Mouse (Mus musculus) spleen, postnatal 4 days (tissue): ENCODE results near the gene Cops7a.

Experiments used
- DNase-seq, 2 experiments: peaks; one replicate each; pipeline ENCODE4 v3.0.0; 2022; ENCODE audit warnings: low spot score in 2 of 2

Gene Cops7a

GRCm38 (mm10) chr6:124965088-124965719, at the start of gene Cops7a:
Cops7a (minus strand) TSS chr6:124965538.
- DNase-seq, result peak; percentile 96 to 98

DNA sequence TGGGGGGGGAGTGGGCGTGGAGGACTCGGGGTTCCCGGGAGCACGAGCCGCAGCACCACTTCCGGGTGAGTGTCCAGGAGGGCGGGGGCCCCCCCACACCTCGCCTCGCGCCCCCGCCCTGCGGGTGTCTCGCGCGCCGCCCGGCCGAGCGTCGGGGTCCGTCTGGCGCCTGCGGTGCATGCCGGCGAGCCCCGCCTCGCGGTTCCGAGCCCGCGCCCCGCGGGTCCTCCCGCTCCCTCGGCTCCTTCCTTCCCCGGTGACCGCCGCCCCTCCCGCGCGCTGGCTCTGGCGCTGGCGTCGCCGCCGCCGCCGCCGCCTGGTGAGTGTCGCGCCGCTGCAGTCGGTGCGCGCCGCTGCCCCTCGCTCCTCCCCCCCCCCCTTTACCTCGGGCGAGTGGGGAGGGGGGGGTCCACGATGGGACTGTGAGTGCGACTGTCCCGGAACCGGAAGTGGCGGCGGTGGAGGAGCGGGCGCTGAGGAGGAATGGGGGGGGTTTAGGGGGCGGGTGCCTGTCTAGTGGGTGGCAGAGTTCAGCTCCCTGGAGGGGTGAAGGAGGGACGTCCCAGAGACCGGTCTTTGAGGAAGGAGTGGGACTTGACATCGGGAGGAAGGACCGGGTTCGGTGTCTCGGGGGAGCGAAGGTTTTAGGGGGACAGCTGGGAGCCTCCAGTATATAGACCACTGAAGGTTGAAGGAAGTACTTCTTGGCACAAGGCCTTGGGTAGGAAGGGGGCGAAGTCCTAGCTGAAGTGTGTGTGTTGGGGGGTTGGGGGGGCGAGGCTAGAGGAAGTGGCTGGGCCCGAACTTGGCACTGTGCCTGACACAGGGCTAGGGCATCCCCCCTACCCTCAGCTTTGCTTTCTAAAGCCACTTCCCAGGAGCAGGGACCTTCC, 44.1 kb upstream of the Cops7a start:
- peak; percentile 73 to 86 for DNase-seq

DNA sequence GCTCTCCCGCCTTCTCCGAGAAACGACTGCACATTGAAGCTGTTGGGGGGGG, 43.6 kb upstream of the Cops7a start, which contains the start of gene Zfp384:
Gene Zfp384 (plus strand): TSS at position 17 of the 52 bp plus-strand sequence.
- DNase-seq, result no peak

DNA sequence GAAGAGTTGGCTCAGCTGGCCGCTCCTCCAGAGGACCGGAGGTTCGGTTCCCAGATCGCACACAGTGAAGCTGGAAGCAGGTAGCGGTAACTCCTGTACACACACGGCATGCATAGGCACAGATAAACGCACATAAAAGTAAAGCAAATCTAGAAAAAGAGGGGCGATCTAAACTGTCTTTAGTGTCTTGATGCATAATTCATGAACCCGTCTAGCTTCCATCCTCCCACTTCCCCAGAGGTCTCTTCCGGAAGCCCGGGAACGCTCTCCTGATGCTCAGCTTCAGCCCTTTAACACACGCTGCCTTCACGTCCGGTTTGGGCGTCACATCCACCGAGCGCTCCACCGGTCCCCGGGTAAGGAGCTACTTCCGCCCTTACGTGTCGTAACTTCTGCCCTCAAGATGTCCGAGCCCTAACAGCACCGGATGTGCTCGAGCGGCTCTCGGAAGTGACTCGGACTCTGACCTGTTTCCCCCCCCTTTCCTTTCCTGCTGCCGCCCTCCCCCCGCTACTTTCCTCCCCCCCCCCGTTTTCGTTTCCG, 43.3 kb upstream of the Cops7a start:
- peak; percentile 92 to 94 for DNase-seq

DNA sequence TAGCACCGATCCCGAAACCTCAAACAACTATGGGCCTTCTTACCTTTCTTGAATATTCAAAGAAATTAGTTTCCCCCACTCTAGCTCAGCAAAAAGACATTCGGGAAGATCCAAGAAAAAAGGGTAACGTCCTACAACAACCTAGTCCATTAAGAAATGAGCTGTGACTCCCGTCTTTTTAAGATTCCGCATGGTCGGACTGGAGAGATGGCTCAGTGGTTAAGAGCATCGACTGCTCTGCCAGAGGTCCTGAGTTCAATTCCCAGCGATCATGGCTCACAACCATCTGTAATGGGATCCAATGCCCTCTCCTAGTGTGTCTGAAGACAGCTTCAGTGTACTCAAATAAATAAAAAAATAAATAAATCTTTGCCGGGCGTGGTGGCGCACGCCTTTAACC, 42.7 kb upstream of the Cops7a start:
- no peak for DNase-seq

GRCm38 (mm10) chr6:125005086-125005485, 39.7 kb upstream of the Cops7a start:
- no peak for DNase-seq

DNA sequence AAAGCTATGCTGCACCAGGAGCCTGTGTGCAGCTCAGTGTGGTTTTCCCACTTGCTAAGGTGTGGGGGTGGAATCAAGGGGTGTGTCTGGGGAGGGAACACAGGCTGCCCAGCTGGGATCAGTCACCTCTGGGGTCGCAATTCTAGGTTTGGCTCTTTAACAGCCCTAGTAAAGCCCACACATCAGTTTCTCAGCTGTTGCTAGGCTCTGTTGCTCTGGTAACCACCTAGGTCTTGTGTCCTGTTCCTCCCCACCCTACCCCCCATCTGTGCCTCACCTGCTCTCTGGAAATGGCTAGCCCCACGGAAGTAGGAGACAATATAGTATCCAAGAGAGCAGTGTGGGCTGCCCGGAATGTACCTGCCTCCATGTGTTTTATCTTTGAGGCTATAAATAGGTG, 38.4 kb upstream of the Cops7a start:
- DNase-seq, result no peak

DNA sequence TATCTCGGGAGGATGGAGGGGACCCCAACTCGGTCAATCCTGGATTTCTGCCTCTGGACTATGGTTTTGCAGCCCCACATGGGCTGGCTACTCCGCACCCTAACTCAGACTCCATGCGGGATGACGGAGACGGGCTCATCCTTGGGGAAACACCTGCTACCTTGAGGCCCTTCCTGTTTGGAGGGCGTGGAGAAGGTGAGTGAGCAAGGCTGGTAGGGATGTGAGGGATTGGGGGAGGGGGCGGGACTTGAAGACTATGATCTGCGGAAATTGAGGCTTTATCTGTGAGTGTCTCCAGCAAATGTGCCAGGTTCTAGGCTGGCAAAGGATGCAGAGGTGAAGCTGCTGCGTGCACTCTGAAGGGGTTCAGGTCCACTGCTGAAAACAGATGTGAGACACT, 34.2 kb upstream of the Cops7a start:
- DNase-seq, result no peak

DNA sequence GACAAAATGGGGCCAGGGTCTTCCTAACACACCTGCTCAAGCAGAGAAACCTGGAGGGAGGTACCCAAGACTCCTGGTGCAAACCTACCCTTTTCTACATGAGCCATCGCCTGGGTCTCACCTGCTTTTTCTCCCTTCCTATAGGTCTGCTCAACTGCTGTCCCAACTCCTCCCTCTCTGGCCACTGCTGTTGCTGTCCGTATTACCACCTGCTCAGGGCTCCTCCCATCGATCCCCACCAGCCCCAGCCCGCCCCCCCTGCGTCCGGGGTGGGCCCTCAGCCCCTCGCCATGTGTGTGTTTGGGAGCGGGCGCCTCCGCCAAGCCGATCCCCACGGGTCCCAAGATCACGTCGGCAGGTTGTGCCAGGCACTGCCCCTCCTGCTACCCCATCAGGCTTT, 33.8 kb upstream of the Cops7a start:
- no peak for DNase-seq

DNA sequence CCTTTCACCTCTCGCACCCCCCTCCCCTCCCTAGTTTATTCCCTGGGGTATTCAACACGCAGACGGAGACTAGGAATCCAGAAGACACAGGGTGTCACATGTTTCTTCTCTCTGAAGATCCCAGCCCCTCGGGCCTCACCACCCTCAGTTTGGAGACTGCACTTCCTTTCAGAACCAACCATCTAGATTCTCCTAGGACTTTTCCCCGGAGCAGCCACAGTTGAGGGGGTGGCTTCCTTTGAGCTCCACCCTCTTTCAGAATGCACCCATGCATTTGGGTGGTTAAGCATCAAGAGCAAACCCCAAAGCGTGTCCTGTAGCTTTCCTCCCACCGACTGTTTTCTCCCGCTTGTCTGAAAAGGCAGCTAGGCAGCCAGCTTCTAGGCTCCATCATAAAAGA, 32.7 kb upstream of the Cops7a start:
- no peak for DNase-seq

GRCm38 (mm10) chr6:124996551-124997501, 31.5 kb upstream of the Cops7a start, which contains the start of gene Pianp:
Pianp (plus strand) TSS chr6:124996694.
- DNase-seq, result peak; percentile 72 to 91

- no peak for DNase-seq
These were observed 30.6 kb upstream of the Cops7a start for GRCm38 (mm10) chr6:124995831-124996403.

DNA sequence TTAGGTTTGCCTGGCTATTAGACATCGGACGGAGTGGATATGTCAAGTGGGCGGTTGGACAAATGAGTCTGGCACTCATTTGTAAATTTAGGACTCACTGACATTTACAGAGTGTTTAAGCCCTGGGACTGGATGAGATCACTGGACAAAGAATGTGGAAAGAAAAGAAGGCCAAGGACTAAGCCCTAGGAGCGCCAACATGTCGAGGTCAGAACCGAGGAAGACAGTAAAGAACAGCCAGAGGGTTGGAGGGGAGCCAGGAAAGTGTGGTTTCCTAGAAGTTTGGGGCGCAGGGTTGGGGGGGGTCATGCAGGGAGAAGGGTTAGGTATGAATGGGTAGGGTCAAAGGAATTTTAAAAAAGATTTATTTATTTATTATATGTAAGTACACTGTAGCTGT, 29.9 kb upstream of the Cops7a start:
- DNase-seq, result no peak

- no peak for DNase-seq
These were observed 28.5 kb upstream of the Cops7a start for GRCm38 (mm10) chr6:124993876-124994275.

DNA sequence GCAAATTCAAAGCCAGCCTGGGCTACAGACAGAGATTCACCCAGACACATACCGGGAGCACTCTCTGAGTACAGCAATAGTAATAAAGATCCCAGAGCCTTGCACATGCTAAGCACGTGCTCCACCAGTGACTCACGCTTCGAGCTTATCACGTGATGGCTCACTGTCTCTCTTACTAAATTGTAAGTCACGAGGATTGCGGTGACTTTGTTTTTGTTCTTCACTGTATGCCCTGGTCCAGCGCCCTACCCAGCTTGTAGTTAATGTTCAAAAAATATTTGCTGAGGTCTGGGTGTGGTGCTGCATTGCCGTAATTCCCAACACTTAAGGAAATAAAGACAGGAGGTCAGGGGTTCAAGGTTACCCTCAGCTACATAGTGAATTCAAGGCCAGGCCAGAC, 28.0 kb upstream of the Cops7a start:
- DNase-seq, result no peak

DNA sequence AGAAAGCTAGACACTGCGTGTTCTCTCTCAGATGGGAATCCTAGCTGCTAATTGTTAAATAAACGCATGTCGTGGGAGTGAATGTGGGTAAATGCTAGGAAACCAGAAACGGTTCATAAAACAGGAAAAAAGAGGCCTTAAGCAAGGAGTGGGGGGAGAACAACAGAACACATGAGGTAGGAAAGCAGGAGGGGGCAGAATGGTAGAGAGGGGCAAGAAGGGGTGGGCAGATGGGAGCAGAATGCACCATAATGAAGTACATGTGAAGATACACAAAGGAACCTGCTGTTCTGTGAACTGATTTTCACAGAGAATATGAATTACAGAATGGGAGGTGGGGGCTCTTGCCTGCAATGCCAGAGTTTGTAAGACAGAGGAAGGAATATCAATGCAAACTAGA, 26.9 kb upstream of the Cops7a start:
- DNase-seq, result no peak

DNA sequence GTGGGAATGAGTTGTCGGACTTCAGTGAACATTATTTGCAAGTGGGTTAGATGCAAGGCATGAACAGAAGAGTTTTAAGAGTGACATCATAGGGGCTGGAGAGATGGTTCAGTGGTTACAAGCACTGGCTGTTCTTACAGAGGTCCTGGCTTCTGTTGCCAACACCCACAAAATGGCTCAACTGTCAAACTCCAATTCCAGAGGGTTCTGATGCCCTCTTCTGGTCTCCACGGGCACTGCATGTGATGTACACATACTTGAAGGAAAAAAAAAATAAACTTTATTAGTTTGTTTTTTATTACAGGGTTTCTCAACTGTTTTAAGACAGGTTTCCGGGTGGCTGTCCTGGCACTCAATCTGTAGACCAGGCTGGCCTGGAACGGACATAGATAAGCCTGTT, 2.4 kb upstream of the Cops7a start:
- peak; percentile 43 to 75 for DNase-seq

- DNase-seq, result peak in 1 of 2 experiments; percentile 18
These were observed 1.3 kb upstream of the Cops7a start for GRCm38 (mm10) chr6:124966466-124967118.

DNA sequence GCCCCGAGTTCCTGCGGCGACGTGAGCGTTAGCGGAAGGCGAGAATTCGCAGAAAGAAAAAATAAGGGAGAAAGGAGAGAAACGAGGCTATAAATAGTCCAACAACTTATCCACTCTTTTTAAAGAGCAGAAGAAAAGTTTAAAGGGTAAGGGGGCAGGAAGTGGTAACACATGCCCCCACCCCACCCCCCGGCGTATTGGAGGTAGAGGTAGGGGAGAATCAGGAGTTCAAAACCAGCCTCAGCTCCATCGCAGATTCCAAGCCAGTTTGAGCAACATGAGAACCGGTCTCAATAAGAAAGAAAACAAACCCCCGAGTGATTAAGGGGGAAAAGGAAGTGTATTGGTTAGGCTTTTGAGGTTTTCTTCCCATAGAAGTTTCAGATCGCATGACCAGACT, 409 bp upstream of the Cops7a start:
- DNase-seq, result no peak

GRCm38 (mm10) chr6:124964638-124965037, 700 bp downstream of the Cops7a start:
- DNase-seq, result no peak

DNA sequence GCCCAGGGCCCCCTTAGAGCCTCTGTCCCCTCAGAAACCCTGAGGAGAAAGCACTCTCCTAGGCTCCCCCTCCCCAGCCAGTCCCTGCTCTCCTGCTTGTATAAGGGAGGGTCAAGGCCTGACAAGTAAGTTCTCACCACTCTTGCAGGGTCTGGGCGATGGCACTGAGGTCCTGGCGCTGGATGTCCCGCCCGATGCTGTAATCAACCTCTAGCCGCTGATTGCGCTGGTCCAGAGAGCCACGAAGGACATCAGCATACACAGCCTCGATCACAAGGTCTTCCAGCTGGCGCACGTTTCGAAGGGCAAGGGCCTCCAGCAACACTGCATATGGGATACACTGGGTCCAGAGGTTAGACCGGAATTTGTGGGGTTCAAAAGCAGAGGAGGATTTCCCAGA, 4.3 kb downstream of the Cops7a start:
- no peak for DNase-seq
